Mouse (Mus musculus) urinary bladder, postnatal 25 days (tissue): ENCODE measurements around the gene Syf2.

Source experiments
- DNase-seq: peaks from one replicate; pipeline ENCODE4 v3.0.0; 2022; ENCODE audit warnings: low spot score

Gene Syf2

DNA sequence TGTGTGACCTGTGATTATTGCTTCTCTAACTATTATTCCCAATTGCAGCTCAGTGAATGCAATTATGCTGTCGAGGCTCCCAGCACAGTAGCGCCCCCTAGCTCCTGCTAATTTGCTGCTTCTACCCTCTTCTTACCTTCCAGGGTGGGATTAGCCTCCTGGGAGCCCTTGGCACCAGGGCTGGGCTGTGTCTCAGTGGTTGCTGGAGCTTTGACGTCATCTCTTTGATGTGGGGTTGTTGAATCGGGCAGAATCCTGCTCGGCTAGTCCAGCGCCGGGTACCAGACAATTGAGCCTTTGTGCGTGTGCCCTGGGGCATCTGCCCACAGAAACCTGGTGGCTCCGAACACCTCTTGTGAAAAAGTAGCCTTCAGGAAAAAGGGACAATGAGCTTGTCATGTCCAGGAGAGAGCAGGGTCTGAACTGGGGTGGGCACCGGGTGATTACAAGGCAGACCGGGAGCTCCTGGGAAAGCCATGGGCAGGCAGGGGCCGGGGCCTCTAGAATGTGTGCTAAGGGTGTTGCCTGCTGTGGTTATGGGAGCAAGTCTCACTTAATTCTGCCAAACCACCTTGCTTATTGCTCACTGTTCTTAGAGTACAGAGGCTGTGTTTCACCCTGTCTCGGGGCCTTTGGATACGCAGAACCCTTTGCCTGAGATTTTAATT is 44.7 kb downstream of the Syf2 start:
- no peak for DNase-seq

DNA sequence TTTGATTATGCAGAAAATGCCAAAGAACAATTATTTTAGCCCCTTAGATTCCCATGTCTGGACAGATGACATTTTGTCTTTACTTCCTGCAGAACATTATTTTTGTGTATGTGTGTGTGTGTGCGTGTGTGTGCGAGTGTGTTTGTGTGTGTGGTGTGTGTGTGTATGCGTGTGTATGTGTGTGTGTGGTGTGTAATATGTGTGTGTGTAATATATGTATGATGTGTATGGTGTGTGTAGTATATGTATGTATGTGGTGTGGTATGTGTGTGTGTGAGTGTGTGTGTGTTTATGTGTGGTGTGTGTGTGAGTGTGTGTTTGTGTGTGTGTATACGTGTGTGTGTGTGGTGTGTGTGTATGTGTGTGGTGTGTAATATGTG is 45.2 kb downstream of the Syf2 start:
- DNase-seq: no peak

DNA sequence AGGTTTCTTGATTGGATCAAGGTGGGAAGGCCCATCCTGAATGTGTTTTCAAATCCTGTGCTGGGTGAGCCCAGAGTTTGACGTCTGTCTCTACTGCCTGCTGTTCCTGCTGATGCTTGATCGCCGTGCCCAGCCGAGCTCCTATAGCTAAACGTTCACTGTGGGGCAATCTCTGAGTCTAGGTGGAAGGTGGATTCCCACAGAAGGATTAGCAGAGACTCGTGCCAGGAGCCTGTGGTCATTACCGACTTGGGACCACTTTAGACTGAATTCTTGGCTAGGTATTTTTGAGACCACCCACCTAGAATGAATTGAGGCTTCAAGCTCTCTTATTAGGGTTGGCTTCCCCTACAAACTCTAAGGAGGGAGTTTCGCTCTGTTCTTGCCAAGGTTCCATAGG is 48.2 kb downstream of the Syf2 start:
- no peak for DNase-seq

DNA sequence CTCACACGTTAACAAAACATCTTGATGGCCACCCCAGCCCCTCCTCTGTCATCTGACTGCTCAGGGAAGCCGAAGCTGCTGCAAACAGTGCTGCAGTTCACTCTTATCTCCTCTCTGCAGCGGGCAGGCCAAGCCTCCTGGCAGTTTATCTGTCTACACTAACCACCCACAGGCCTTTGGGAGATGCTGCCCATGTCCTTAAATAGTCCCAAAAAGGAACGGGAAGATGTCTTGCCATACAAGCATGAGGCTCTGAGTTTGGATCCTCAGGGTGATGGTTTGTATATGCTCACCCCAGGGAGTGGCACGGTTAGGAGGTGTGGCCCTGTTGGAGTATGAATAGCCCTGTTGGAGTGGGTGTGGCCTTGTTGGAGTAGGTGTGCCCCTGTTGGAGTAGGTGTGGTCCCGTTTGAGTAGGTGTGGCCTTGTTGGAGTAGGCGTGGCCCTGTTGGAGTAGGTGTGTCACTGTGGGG is 51.3 kb downstream of the Syf2 start:
- DNase-seq: no peak

DNA sequence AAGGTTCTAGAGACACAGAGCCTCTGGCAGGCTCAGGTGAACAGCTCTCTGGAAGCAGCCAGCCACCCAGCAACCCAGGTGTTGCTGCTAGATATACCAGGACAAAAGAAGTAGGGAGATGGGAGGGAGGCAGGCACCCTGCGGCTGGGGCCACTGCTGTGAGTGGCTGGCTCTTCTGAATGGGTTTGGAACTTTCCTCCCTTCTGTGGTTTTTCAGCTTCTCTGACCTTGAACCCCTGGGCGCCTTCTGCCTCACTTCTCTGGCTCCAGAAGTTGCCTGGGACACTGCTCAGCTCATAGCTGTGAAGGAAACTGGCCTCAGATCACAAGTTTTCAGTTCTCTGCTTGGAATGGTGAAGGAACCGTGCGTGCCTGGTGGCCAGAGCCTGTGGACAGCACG is 52.4 kb downstream of the Syf2 start:
- no peak for DNase-seq

DNA sequence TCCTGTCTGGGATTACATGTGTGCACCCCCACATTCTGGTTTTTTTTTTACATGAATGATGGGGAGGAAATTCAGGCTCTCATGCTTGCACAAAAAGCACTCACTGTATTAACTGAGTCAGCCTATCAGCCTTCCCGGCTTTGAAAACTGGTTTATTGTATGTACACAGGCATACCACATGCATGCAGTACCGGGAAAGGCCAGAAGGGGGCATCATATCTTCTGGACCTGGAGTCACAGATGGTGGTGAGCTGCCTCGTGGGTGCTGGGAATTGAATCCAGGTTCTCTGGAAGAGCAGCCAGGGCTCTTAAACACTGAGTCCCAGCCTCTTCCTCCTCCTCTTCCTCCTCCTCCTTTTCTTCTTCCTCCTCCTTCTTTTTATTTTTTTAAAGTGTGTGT is 53.9 kb downstream of the Syf2 start:
- DNase-seq: no peak

DNA sequence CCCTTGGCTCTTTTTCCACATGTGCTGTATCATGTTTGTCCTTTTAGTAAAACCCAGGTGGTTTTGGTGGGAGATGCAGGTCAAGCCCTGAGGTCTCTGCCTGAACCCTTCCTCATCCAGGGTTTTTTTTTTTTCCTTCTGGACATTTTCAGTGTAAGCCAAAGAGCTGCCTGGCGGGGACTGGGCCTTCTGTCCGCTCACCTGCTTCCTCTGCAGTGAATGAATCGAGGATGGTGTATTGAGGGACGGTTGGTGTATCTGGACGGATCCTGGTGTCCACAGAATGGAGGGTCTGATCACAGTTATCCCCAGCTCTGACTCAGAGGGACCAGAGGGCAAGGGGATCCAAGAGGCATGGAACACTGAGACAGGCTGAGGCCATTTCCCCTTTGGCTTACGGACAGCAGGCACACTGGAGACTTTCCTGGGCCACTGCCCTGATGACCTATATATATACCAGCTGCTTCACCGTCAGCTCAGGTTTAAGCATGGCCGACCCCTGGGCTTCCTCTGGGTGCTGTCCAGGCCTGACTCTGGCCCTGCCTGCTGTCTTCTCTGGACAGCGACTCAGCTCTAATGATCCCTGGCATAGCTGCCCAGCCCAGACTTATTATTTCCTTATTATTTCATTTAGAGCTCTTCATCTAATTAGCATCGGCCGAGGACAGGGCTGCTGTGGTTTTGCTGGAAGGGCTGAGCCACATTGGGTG is 55.1 kb downstream of the Syf2 start:
- DNase-seq: no peak

DNA sequence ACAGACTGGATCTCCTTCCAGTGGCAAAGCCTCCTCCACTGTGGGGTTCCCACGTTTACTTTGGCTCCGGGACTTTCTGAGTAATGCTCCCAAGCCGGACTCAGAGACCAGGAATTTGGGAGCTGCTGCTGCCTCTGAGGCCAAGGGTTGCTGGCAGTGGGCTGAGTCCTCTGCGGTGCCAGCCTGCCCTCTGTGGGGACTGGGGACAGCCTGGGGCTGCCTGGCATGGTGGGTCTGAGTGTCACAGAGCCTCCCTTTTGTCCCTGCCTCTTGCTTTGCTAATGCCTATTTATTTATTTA is 55.6 kb downstream of the Syf2 start:
- no peak for DNase-seq

DNA sequence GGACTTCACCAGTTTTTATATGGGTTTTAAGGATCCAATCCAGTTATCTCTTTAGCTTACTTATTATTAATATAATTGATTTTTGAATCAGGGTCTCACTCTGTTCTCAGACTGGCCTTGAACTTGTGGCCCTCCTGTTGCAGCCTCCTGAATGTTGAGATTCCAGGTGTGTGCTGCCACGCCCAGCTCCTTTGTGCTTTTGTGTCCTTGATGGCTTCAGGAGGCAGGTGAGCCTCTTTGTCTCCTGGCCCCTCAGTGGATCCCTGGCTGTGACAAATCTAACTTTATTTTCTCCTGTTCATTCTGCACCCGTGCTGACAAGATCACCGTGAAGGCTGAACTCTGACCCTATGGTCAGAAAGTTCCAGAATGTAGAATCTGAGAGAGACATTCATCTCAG is 56.3 kb downstream of the Syf2 start:
- DNase-seq: no peak
